Mouse (Mus musculus) midbrain, embryonic 13.5 days (tissue): Measurements from ENCODE around the gene Tubb1. TPM values are rescaled to one million over a fixed set of nuclear protein-coding genes. Genes with fewer than 3 reads are reported as not detected.

ENCODE experiments used
- ATAC-seq: fragments of 200-750 bp; cut with Nextera tagmentation; 2 replicates; pipeline ENCODE4 v1.8.0; 2017; ENCODE audit warnings: mild to moderate bottlenecking, moderate TSS enrichment, moderate library complexity
- H3K27ac ChIP-seq: fragments of 300-500 bp; sonication (generic); 2 replicates; pipeline ENCODE4 v1.5.1; 2015; ENCODE audit warnings: inconsistent platforms, mild to moderate bottlenecking, moderate library complexity
- H3K27me3 ChIP-seq: fragments of 300-500 bp; sonication (generic); 2 replicates; pipeline ENCODE4 v1.6.1; 2015; ENCODE audit warnings: mild to moderate bottlenecking, inconsistent platforms
- H3K36me3 ChIP-seq: fragments of 300-500 bp; sonication (generic); 2 replicates; pipeline ENCODE4 v1.6.1; 2015; ENCODE audit warnings: mild to moderate bottlenecking, inconsistent platforms
- H3K4me1 ChIP-seq: fragments of 300-500 bp; sonication (generic); replicated peaks from 2 replicates; pipeline ENCODE4 v1.6.1; 2015; ENCODE audit warnings: inconsistent platforms
- H3K4me2 ChIP-seq: fragments of 300-500 bp; sonication (generic); replicated peaks from 2 replicates; pipeline ENCODE4 v1.6.1; 2015; ENCODE audit warnings: moderate library complexity, mild to moderate bottlenecking, inconsistent platforms
- H3K4me3 ChIP-seq: fragments of 300-500 bp; sonication (generic); replicated peaks from 2 replicates; pipeline ENCODE4 v1.5.1; 2015; ENCODE audit warnings: mild to moderate bottlenecking, inconsistent platforms
- H3K9ac ChIP-seq: fragments of 300-500 bp; sonication (generic); replicated peaks from 2 replicates; pipeline ENCODE4 v1.6.1; 2015; ENCODE audit warnings: mild to moderate bottlenecking, inconsistent platforms
- H3K9me3 ChIP-seq: fragments of 300-500 bp; sonication (generic); 2 replicates; pipeline ENCODE4 v1.6.1; 2016; ENCODE audit warnings: mild to moderate bottlenecking, inconsistent platforms
- WGBS: fragments of 180-500 bp; shearing (Covaris S2); methylation state at CpG from one replicate; pipeline ENCODE4 v1.1.7; 2015; 5-methylcytosine and 5-hydroxymethylcytosine counted together
- polyA plus RNA-seq: library from polyadenylated mRNA; unstranded; fragments of >200 nt; fragmentation: Nextera tagmentation; extraction: Ambion mirVana; gene quantifications from 2 replicates; pipeline ENCODE4 v1.2.1, GENCODE M21; 2015

Gene Tubb1
- polyA plus RNA-seq, 1 experiment from 2014 or later: 1.5 TPM

- Histone ChIP-seq H3K27me3 (no peaks in the 10 kb centered on the region), H3K27ac (no peak overlapping the region), H3K36me3 (no peaks in the 10 kb centered on the region), H3K4me2 (no peak overlapping the region), H3K4me3 (no peak overlapping the region), H3K4me1 (peaks cover 4% of the 10 kb centered on the region; the same call in 1 of the 2 replicates), H3K9me3 (no peaks in the 10 kb centered on the region), H3K9ac (no peak overlapping the region)
- no peak for ATAC-seq
- 80% methylated on average over 3 of the region's 3 CpGs for WGBS
These were observed 27.2 kb downstream of the Tubb1 start for GRCm38 (mm10) chr2:174477543-174478319.

DNA sequence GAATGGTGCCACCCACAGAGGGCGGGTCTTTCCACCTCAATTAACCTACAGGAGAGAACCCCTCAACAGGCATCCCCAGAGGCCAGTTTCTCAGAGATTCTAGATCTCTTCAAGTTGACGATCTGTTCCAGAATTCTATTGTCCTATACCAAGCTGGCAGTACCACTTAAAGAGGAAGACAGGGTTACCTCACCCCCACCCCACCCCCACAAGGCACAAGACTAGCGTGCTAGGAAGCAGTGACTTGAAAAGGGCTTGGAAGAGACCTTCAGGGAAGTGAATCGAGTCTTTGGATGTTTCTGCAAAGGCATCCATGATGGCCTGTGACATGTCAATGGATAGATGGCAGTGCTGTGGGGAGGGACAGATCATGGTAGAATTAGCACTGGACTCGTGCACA is 28.3 kb downstream of the Tubb1 start:
- 77% methylated on average over 5 of the region's 5 CpGs for WGBS
- H3K9ac ChIP-seq: no peak overlapping the region
- no peaks in the 10 kb centered on the region for H3K4me1 ChIP-seq
- H3K4me2 ChIP-seq: no peak overlapping the region
- no peaks in the 10 kb centered on the region for H3K9me3 ChIP-seq
- no peak for ATAC-seq
- no peaks in the 10 kb centered on the region for H3K36me3 ChIP-seq
- no peak overlapping the region for H3K27ac ChIP-seq
- no peaks in the 10 kb centered on the region for H3K27me3 ChIP-seq
- no peak overlapping the region for H3K4me3 ChIP-seq

- ATAC-seq: no peak
- H3K9me3 ChIP-seq: no peaks in the 10 kb centered on the region
- no peak overlapping the region for H3K4me2 ChIP-seq
- H3K27me3 ChIP-seq: no peaks in the 10 kb centered on the region
- H3K4me3 ChIP-seq: no peak overlapping the region
- H3K27ac ChIP-seq: no peak overlapping the region
- H3K4me1 ChIP-seq: no peaks in the 10 kb centered on the region
- WGBS: 89% methylated on average over 5 of the region's 5 CpGs
- no peaks in the 10 kb centered on the region for H3K36me3 ChIP-seq
- no peak overlapping the region for H3K9ac ChIP-seq
These were observed 36.5 kb downstream of the Tubb1 start for GRCm38 (mm10) chr2:174487005-174487404.

DNA sequence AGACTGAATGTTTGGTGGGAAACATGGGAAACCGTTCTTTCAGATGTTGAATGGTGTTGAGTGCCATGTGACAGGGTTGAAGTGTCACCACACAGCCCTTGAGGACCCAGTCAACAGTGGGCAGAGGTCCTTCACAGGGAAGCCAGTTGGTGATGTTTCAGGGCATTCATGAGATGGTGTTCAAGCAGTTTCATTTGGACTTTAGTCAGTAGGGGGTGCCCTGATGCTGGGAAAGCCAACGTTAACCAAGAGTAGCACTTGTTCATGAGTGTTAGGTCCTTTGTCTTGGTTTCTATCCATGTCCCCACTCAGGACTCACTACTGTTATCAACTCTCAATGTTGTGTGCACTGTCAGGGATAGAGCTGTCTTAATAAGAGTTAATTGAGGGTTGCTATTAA is 42.4 kb downstream of the Tubb1 start:
- H3K4me2 ChIP-seq: no peak overlapping the region
- no peaks in the 10 kb centered on the region for H3K4me1 ChIP-seq
- ATAC-seq: no peak
- no peaks in the 10 kb centered on the region for H3K36me3 ChIP-seq
- no peaks in the 10 kb centered on the region for H3K27me3 ChIP-seq
- no peak overlapping the region for H3K4me3 ChIP-seq
- no peaks in the 10 kb centered on the region for H3K9me3 ChIP-seq
- 76% methylated on average over 2 of the region's 2 CpGs for WGBS
- no peak overlapping the region for H3K27ac ChIP-seq
- no peak overlapping the region for H3K9ac ChIP-seq

GRCm38 (mm10) chr2:174500814-174501503 is 50.5 kb downstream of the Tubb1 start:
- Histone ChIP-seq H3K4me1 (peaks cover 25% of the 10 kb centered on the region), H3K4me3 (no peak overlapping the region), H3K36me3 (no peaks in the 10 kb centered on the region), H3K27ac (peak overlapping the region; percentile 47), H3K4me2 (no peak overlapping the region), H3K9ac (no peak overlapping the region), H3K9me3 (no peaks in the 10 kb centered on the region), H3K27me3 (no peaks in the 10 kb centered on the region)
- peak; percentile 87 for ATAC-seq
- 64% methylated on average over 14 of the region's 14 CpGs for WGBS

GRCm38 (mm10) chr2:174501517-174501916 is 51.0 kb downstream of the Tubb1 start:
- Histone ChIP-seq H3K9me3 (no peaks in the 10 kb centered on the region), H3K27me3 (no peaks in the 10 kb centered on the region), H3K36me3 (no peaks in the 10 kb centered on the region), H3K4me2 (no peak overlapping the region), H3K9ac (no peak overlapping the region), H3K4me1 (peaks cover 25% of the 10 kb centered on the region), H3K27ac (peak overlapping the region; percentile 36), H3K4me3 (no peak overlapping the region)
- 76% methylated on average over 8 of the region's 8 CpGs for WGBS
- ATAC-seq: peak; percentile 60

GRCm38 (mm10) chr2:174502321-174502720 is 51.8 kb downstream of the Tubb1 start:
- no peaks in the 10 kb centered on the region for H3K9me3 ChIP-seq
- no peak overlapping the region for H3K4me2 ChIP-seq
- H3K36me3 ChIP-seq: no peaks in the 10 kb centered on the region
- peaks cover 25% of the 10 kb centered on the region for H3K4me1 ChIP-seq
- no peak overlapping the region for H3K27ac ChIP-seq
- H3K27me3 ChIP-seq: no peaks in the 10 kb centered on the region
- H3K9ac ChIP-seq: no peak overlapping the region
- H3K4me3 ChIP-seq: no peak overlapping the region
- no peak for ATAC-seq
- WGBS: 51% methylated on average over 5 of the region's 5 CpGs

DNA sequence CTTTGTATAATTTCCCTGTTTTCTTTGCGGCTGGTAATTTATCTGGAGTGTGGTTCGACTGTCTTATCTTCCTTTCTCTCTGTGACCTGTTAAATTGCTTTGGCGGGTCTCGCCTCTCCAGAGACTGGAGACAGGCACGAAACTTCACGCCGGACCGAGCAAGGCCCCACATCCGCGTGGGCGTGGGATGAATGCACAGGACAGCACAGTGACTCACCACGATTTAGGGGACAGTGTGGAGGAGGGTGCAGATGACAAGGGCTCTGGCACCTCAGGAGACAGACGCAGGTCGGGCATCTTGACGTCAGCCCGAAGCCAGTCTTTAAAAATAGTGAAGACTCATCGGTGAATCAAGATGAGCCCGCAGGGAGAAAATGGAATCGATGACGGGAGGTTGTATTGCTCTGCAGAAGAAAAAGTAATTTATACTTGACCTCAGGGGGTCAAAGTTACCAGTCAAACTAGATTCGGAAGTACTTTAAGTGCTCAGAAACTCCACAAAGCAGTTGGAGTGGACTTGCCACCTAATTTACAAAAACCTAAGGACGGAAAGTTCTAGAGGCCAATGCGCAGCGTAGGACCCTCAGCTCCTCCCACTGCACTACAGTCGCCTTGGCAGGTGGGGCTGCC is 52.5 kb downstream of the Tubb1 start:
- no peak overlapping the region for H3K27ac ChIP-seq
- H3K9me3 ChIP-seq: no peaks in the 10 kb centered on the region
- H3K4me2 ChIP-seq: no peak overlapping the region
- no peak overlapping the region for H3K9ac ChIP-seq
- no peaks in the 10 kb centered on the region for H3K27me3 ChIP-seq
- WGBS: 78% methylated on average over 25 of the region's 25 CpGs
- 0 out of 2 replicates have a peak, but pooled peaks have one; percentile 32 for ATAC-seq
- peaks cover 25% of the 10 kb centered on the region for H3K4me1 ChIP-seq
- H3K36me3 ChIP-seq: no peaks in the 10 kb centered on the region
- no peak overlapping the region for H3K4me3 ChIP-seq

Other genes with a start within 250 kb of the Tubb1 start
- gene Gnas, start 166.4 kb upstream of the Tubb1 start, polyA plus RNA-seq: 1,084 and 1,205 TPM in 2 replicates
- 8.8 and 10.5 TPM in 2 replicates for gene Gm20721, start 104.0 kb upstream of the Tubb1 start, polyA plus RNA-seq
- 123 and 136 TPM in 2 replicates for gene Nelfcd, start 34.9 kb upstream of the Tubb1 start, polyA plus RNA-seq
- gene Ctsz, start 11.7 kb upstream of the Tubb1 start, polyA plus RNA-seq: 66.1 and 74.5 TPM in 2 replicates
- gene Atp5e, start 13.4 kb downstream of the Tubb1 start, polyA plus RNA-seq: 768 and 784 TPM in 2 replicates
- gene Prelid3b, start 22.4 kb downstream of the Tubb1 start, polyA plus RNA-seq: 108 and 115 TPM in 2 replicates
- gene Zfp831, start 192.8 kb downstream of the Tubb1 start, polyA plus RNA-seq: 0.01 TPM in 1 of 2 replicates, not detected in the other